Mouse (Mus musculus) intestine, embryonic 15.5 days (tissue): ENCODE data around the gene Gbx2. TPM values are rescaled to one million over a fixed set of nuclear protein-coding genes. Genes with fewer than 3 reads are reported as not detected.
A peak's percentile ranks its signal among the peaks of the same experiment; 100 is the strongest.

Experiments
- ATAC-seq: fragments of 200-750 bp; cut with Nextera tagmentation; 2 replicates; pipeline ENCODE4 v1.8.0; 2017; ENCODE audit warnings: moderate TSS enrichment, moderate library complexity
- H3K27ac ChIP-seq: fragments of 300-500 bp; sonication (generic); 2 replicates; pipeline ENCODE4 v1.5.1; 2015; ENCODE audit warnings: mild to moderate bottlenecking, inconsistent platforms
- H3K27me3 ChIP-seq: fragments of 300-500 bp; sonication (generic); replicated peaks from 2 replicates; pipeline ENCODE4 v1.6.1; 2015; ENCODE audit warnings: inconsistent platforms
- H3K36me3 ChIP-seq: fragments of 300-500 bp; sonication (generic); 2 replicates; pipeline ENCODE4 v1.6.1; 2015; ENCODE audit warnings: inconsistent platforms
- H3K4me1 ChIP-seq: fragments of 300-500 bp; sonication (generic); replicated peaks from 2 replicates; pipeline ENCODE4 v1.6.1; 2015; ENCODE audit warnings: inconsistent platforms
- H3K4me2 ChIP-seq: fragments of 300-500 bp; sonication (generic); replicated peaks from 2 replicates; pipeline ENCODE4 v1.6.1; 2015; ENCODE audit warnings: mild to moderate bottlenecking, inconsistent platforms
- H3K4me3 ChIP-seq: fragments of 300-500 bp; sonication (generic); replicated peaks from 2 replicates; pipeline ENCODE4 v1.5.1; 2015; ENCODE audit warnings: inconsistent platforms
- H3K9ac ChIP-seq: fragments of 300-500 bp; sonication (generic); 2 replicates; pipeline ENCODE4 v1.6.1; 2015; ENCODE audit warnings: inconsistent platforms
- H3K9me3 ChIP-seq: fragments of 300-500 bp; sonication (generic); 2 replicates; pipeline ENCODE4 v1.6.1; 2016; ENCODE audit warnings: inconsistent platforms
- WGBS: fragments of 180-500 bp; shearing (Covaris S2); methylation state at CpG from one replicate; pipeline ENCODE4 v1.1.7; 2015; 5-methylcytosine and 5-hydroxymethylcytosine counted together
- polyA plus RNA-seq: library from polyadenylated mRNA; unstranded; fragments of >200 nt; fragmentation: Nextera tagmentation; extraction: Ambion mirVana; gene quantifications from 2 replicates; pipeline ENCODE4 v1.2.1, GENCODE M21; 2015

The Gbx2 gene
- polyA plus RNA-seq, 1 experiment from 2014 or later: 0.15 TPM

GRCm38 (mm10) chr1:89959393-89959792 is 28.4 kb upstream of the Gbx2 start:
- WGBS: 65% methylated on average over 4 of the region's 4 CpGs
- no peak overlapping the region for H3K9ac ChIP-seq
- H3K4me2 ChIP-seq: no peak overlapping the region
- H3K4me3 ChIP-seq: no peak overlapping the region
- H3K36me3 ChIP-seq: no peaks in the 10 kb centered on the region
- 0 out of 2 replicates have a peak, but pooled peaks cover 9% of the 10 kb centered on the region for H3K27me3 ChIP-seq
- ATAC-seq: no peak
- H3K4me1 ChIP-seq: no peaks in the 10 kb centered on the region
- H3K27ac ChIP-seq: no peak overlapping the region
- no peaks in the 10 kb centered on the region for H3K9me3 ChIP-seq

GRCm38 (mm10) chr1:89943202-89943601 is 12.2 kb upstream of the Gbx2 start:
- H3K36me3 ChIP-seq: no peaks in the 10 kb centered on the region
- H3K27ac ChIP-seq: no peak overlapping the region
- peak; percentile 16; the same call in 1 of the 2 replicates for ATAC-seq
- H3K4me1 ChIP-seq: peaks cover 15% of the 10 kb centered on the region
- no peak overlapping the region for H3K4me3 ChIP-seq
- no peak overlapping the region for H3K9ac ChIP-seq
- H3K27me3 ChIP-seq: peaks cover 63% of the 10 kb centered on the region
- WGBS: 2% methylated on average over 16 of the region's 16 CpGs
- H3K9me3 ChIP-seq: no peaks in the 10 kb centered on the region
- no peak overlapping the region for H3K4me2 ChIP-seq

GRCm38 (mm10) chr1:89942395-89942976 is 11.5 kb upstream of the Gbx2 start:
- peaks cover 15% of the 10 kb centered on the region for H3K4me1 ChIP-seq
- peaks cover 70% of the 10 kb centered on the region for H3K27me3 ChIP-seq
- H3K4me3 ChIP-seq: no peak overlapping the region
- H3K27ac ChIP-seq: no peak overlapping the region
- ATAC-seq: no peak
- no peaks in the 10 kb centered on the region for H3K9me3 ChIP-seq
- H3K9ac ChIP-seq: no peak overlapping the region
- peak overlapping the region; percentile 56 for H3K4me2 ChIP-seq
- H3K36me3 ChIP-seq: no peaks in the 10 kb centered on the region
- 6% methylated on average over 15 of the region's 15 CpGs for WGBS

GRCm38 (mm10) chr1:89941701-89942381 is 10.9 kb upstream of the Gbx2 start:
- no peak for ATAC-seq
- H3K9ac ChIP-seq: no peak overlapping the region
- no peaks in the 10 kb centered on the region for H3K36me3 ChIP-seq
- H3K27me3 ChIP-seq: peaks cover 76% of the 10 kb centered on the region
- H3K4me2 ChIP-seq: peak overlapping the region; percentile 56
- under 1% methylated on average over 40 of the region's 40 CpGs for WGBS
- H3K27ac ChIP-seq: no peak overlapping the region
- H3K4me3 ChIP-seq: peak overlapping the region; percentile 22
- H3K9me3 ChIP-seq: no peaks in the 10 kb centered on the region
- peaks cover 15% of the 10 kb centered on the region for H3K4me1 ChIP-seq

GRCm38 (mm10) chr1:89940961-89941524 is 10.1 kb upstream of the Gbx2 start:
- H3K4me1 ChIP-seq: peaks cover 15% of the 10 kb centered on the region
- ATAC-seq: no peak
- 19% methylated on average over 15 of the region's 15 CpGs for WGBS
- H3K36me3 ChIP-seq: no peaks in the 10 kb centered on the region
- H3K4me3 ChIP-seq: no peak overlapping the region
- no peak overlapping the region for H3K27ac ChIP-seq
- peaks cover 82% of the 10 kb centered on the region for H3K27me3 ChIP-seq
- no peak overlapping the region for H3K4me2 ChIP-seq
- no peaks in the 10 kb centered on the region for H3K9me3 ChIP-seq
- no peak overlapping the region for H3K9ac ChIP-seq

GRCm38 (mm10) chr1:89939981-89940726 is 9.2 kb upstream of the Gbx2 start:
- no peaks in the 10 kb centered on the region for H3K9me3 ChIP-seq
- H3K27ac ChIP-seq: no peak overlapping the region
- H3K4me3 ChIP-seq: peak overlapping the region; percentile 16
- peak; percentile 83 for ATAC-seq
- peaks cover 84% of the 10 kb centered on the region for H3K27me3 ChIP-seq
- 3% methylated on average over 33 of the region's 34 CpGs for WGBS
- H3K9ac ChIP-seq: no peak overlapping the region
- H3K4me1 ChIP-seq: peaks cover 15% of the 10 kb centered on the region
- H3K36me3 ChIP-seq: no peaks in the 10 kb centered on the region
- peak overlapping the region; percentile 54 for H3K4me2 ChIP-seq

GRCm38 (mm10) chr1:89939596-89939960 is 8.6 kb upstream of the Gbx2 start:
- Histone ChIP-seq H3K4me3 (no peak overlapping the region), H3K36me3 (no peaks in the 10 kb centered on the region), H3K27me3 (peaks cover 80% of the 10 kb centered on the region), H3K4me1 (peaks cover 15% of the 10 kb centered on the region), H3K4me2 (no peak overlapping the region; the same call in 1 of the 2 replicates), H3K27ac (no peak overlapping the region), H3K9me3 (no peaks in the 10 kb centered on the region), H3K9ac (no peak overlapping the region)
- ATAC-seq: no peak
- WGBS: 33% methylated on average over 16 of the region's 16 CpGs

GRCm38 (mm10) chr1:89938884-89939595 is 8.1 kb upstream of the Gbx2 start:
- Histone ChIP-seq H3K4me3 (no peak overlapping the region), H3K27me3 (peaks cover 79% of the 10 kb centered on the region), H3K4me2 (no peak overlapping the region), H3K36me3 (no peaks in the 10 kb centered on the region), H3K9ac (no peak overlapping the region), H3K4me1 (peaks cover 15% of the 10 kb centered on the region), H3K27ac (no peak overlapping the region), H3K9me3 (no peaks in the 10 kb centered on the region)
- ATAC-seq: no peak
- WGBS: 32% methylated on average over 16 of the region's 16 CpGs

GRCm38 (mm10) chr1:89935493-89936348 is 4.7 kb upstream of the Gbx2 start:
- H3K36me3 ChIP-seq: no peaks in the 10 kb centered on the region
- peaks cover 85% of the 10 kb centered on the region for H3K27me3 ChIP-seq
- WGBS: 4% methylated on average over 29 of the region's 29 CpGs
- ATAC-seq: no peak
- no peak overlapping the region for H3K27ac ChIP-seq
- no peak overlapping the region for H3K9ac ChIP-seq
- no peak overlapping the region for H3K4me3 ChIP-seq
- H3K9me3 ChIP-seq: no peaks in the 10 kb centered on the region
- no peak overlapping the region for H3K4me2 ChIP-seq
- H3K4me1 ChIP-seq: peaks cover 21% of the 10 kb centered on the region

GRCm38 (mm10) chr1:89934316-89935260 is 3.6 kb upstream of the Gbx2 start:
- no peak for ATAC-seq
- Histone ChIP-seq H3K9me3 (no peaks in the 10 kb centered on the region), H3K9ac (no peak overlapping the region), H3K27ac (no peak overlapping the region), H3K27me3 (peaks cover 87% of the 10 kb centered on the region), H3K4me3 (no peak overlapping the region), H3K36me3 (no peaks in the 10 kb centered on the region), H3K4me1 (peaks cover 23% of the 10 kb centered on the region), H3K4me2 (no peak overlapping the region)
- WGBS: 11% methylated on average over 19 of the region's 19 CpGs
